Mouse (Mus musculus): Measurements from ENCODE around the gene Krt23.

- TF ChIP-seq CTCF (IDR thresholded peaks at IDR 0.05; ENCODE audit: low read depth, low read length) (no peak), GATA1 (IDR thresholded peaks at IDR 0.05; ENCODE audit: borderline replicate concordance, low read length) (no peak), GATA2 (IDR thresholded peaks at IDR 0.05; ENCODE audit: borderline replicate concordance, low read depth, low read length) (no peak)
Measured at GRCm38 (mm10) chr11:99458887-99459286, 34.0 kb downstream of the Krt23 start.
